Mouse (Mus musculus) ES-Bruce4 (cell line): ENCODE results near the gene Pik3c2b. TPM values are rescaled to one million over a fixed set of nuclear protein-coding genes. Genes with fewer than 3 reads are reported as not detected.

ENCODE experiments used
- H3K27ac ChIP-seq: 2 replicates; pipeline ENCODE4 v1.5.1; 2012; ENCODE audit warnings: low read length, inconsistent platforms; ENCODE audit not compliant: insufficient read depth
- H3K27me3 ChIP-seq: 2 replicates; pipeline ENCODE4 v1.6.1; 2012; ENCODE audit warnings: mild to moderate bottlenecking, low read length, inconsistent platforms; ENCODE audit not compliant: control insufficient read depth, poor library complexity, insufficient read depth, severe bottlenecking
- H3K36me3 ChIP-seq: 2 replicates; pipeline ENCODE4 v1.6.1; 2012; ENCODE audit warnings: inconsistent platforms, mild to moderate bottlenecking, low read length, moderate library complexity; ENCODE audit not compliant: control insufficient read depth, poor library complexity, insufficient read depth, severe bottlenecking
- H3K4me1 ChIP-seq: one replicate; pipeline ENCODE4 v1.8.1; 2011; ENCODE audit warnings: low read length; ENCODE audit not compliant: control insufficient read depth, insufficient read depth
- H3K4me3 ChIP-seq: 2 replicates; pipeline ENCODE4 v1.5.1; 2011; ENCODE audit warnings: low read depth, mild to moderate bottlenecking, low read length
- H3K9ac ChIP-seq: 2 replicates; pipeline ENCODE4 v1.6.1; 2012; ENCODE audit warnings: low read depth, mild to moderate bottlenecking, inconsistent platforms; ENCODE audit not compliant: poor library complexity, severe bottlenecking
- H3K9me3 ChIP-seq: replicated peaks from 2 replicates; pipeline ENCODE4 v1.6.1; 2012; ENCODE audit warnings: mild to moderate bottlenecking, low read length, inconsistent platforms; ENCODE audit not compliant: control insufficient read depth, poor library complexity, insufficient read depth, severe bottlenecking
- CTCF ChIP-seq: IDR thresholded peaks from one replicate; pipeline ENCODE4 v1.8.1; 2011; ENCODE audit warnings: low read depth, low read length
- EP300 ChIP-seq: IDR thresholded peaks from 2 replicates; pipeline ENCODE4 v1.6.1; 2011; ENCODE audit warnings: low read depth, low read length; ENCODE audit not compliant: insufficient read depth
- POLR2A ChIP-seq: IDR thresholded peaks from one replicate; pipeline ENCODE4 v1.8.1; 2011; ENCODE audit warnings: low read length; ENCODE audit not compliant: insufficient read depth
- polyA plus RNA-seq: library from polyadenylated mRNA; stranded (reverse); fragments of >200 nt; gene quantifications from 2 replicates; pipeline ENCODE4 v1.2.4, GENCODE M21; 2011; ENCODE audit warnings: low read depth; ENCODE audit not compliant: missing spikeins, insufficient read depth, insufficient read length

The Pik3c2b gene
- polyA plus RNA-seq, 1 experiment, result 6.0 TPM

GRCm38 (mm10) chr1:133053034-133053433 is 7.6 kb downstream of the Pik3c2b start:
- H3K36me3 ChIP-seq, result no peaks in the 10 kb centered on the region
- no peaks in the 10 kb centered on the region for H3K27me3 ChIP-seq
- H3K9ac ChIP-seq, result no peak overlapping the region
- no peak for TF ChIP-seq EP300
- TF ChIP-seq CTCF, result no peak
- TF ChIP-seq POLR2A, result no peak
- H3K4me1 ChIP-seq, result peaks cover 3% of the 10 kb centered on the region
- no peaks in the 10 kb centered on the region for H3K9me3 ChIP-seq
- H3K4me3 ChIP-seq, result no peak overlapping the region
- no peak overlapping the region for H3K27ac ChIP-seq

GRCm38 (mm10) chr1:133054326-133054725 is 8.9 kb downstream of the Pik3c2b start:
- Histone ChIP-seq H3K27ac (no peak overlapping the region), H3K4me1 (peaks cover 3% of the 10 kb centered on the region), H3K9ac (no peak overlapping the region), H3K27me3 (no peaks in the 10 kb centered on the region), H3K4me3 (no peak overlapping the region), H3K9me3 (no peaks in the 10 kb centered on the region), H3K36me3 (no peaks in the 10 kb centered on the region)
- TF ChIP-seq POLR2A (no peak), EP300 (no peak), CTCF (no peak)

- Histone ChIP-seq H3K36me3 (no peaks in the 10 kb centered on the region), H3K27me3 (no peaks in the 10 kb centered on the region), H3K4me3 (no peak overlapping the region), H3K9ac (no peak overlapping the region), H3K4me1 (peaks cover 3% of the 10 kb centered on the region), H3K9me3 (no peaks in the 10 kb centered on the region), H3K27ac (no peak overlapping the region)
- TF ChIP-seq POLR2A (no peak), CTCF (no peak), EP300 (no peak)
Measured at GRCm38 (mm10) chr1:133057345-133058034, 12.0 kb downstream of the Pik3c2b start.

- H3K27me3 ChIP-seq, result no peaks in the 10 kb centered on the region
- no peak overlapping the region for H3K9ac ChIP-seq
- no peaks in the 10 kb centered on the region for H3K36me3 ChIP-seq
- no peaks in the 10 kb centered on the region for H3K4me1 ChIP-seq
- no peak overlapping the region for H3K27ac ChIP-seq
- no peak overlapping the region for H3K4me3 ChIP-seq
- TF ChIP-seq CTCF (no peak), EP300 (no peak), POLR2A (no peak)
- H3K9me3 ChIP-seq, result no peaks in the 10 kb centered on the region
Measured at GRCm38 (mm10) chr1:133059592-133059991, 14.1 kb downstream of the Pik3c2b start.

- Histone ChIP-seq H3K27ac (no peak overlapping the region), H3K9ac (no peak overlapping the region), H3K27me3 (no peaks in the 10 kb centered on the region), H3K36me3 (no peaks in the 10 kb centered on the region), H3K9me3 (no peaks in the 10 kb centered on the region), H3K4me3 (no peak overlapping the region), H3K4me1 (no peaks in the 10 kb centered on the region)
- TF ChIP-seq POLR2A (no peak), CTCF (no peak), EP300 (no peak)
Measured at GRCm38 (mm10) chr1:133060681-133061080, 15.2 kb downstream of the Pik3c2b start.

- Histone ChIP-seq H3K27ac (no peak overlapping the region), H3K36me3 (no peaks in the 10 kb centered on the region)
- TF ChIP-seq EP300 (no peak), CTCF (no peak), POLR2A (no peak)
Measured at GRCm38 (mm10) chr1:133063164-133063563, 17.7 kb downstream of the Pik3c2b start.

More at GRCm38 (mm10) chr1:133063164-133063563, 17.7 kb downstream of the Pik3c2b start:
- Histone ChIP-seq H3K9me3 (no peaks in the 10 kb centered on the region), H3K4me3 (no peak overlapping the region), H3K4me1 (no peaks in the 10 kb centered on the region), H3K27me3 (no peaks in the 10 kb centered on the region), H3K9ac (no peak overlapping the region)
